Mouse (Mus musculus) left cerebral cortex, postnatal 14 days (tissue): ENCODE results near the gene Itih4. TPM values are rescaled to one million over a fixed set of nuclear protein-coding genes. Genes with fewer than 3 reads are reported as not detected.

Experiments used
- DNase-seq, 2 experiments: peaks; one replicate each; pipeline ENCODE4 v3.0.0; 2021 to 2022; ENCODE audit warnings: low spot score in 2 of 2, mixed read lengths in 1 of 2
- intact Hi-C: fragments of 180-260 bp; cut with DNase I; formaldehyde crosslinking; loops from one replicate; pipeline ENCODE4 v1.15.1; 2025
- long read RNA-seq, 2 experiments: library from polyadenylated mRNA; stranded (forward); transcript quantifications; one replicate each; pipeline ENCODE4 v2.0.0; 2021
- total RNA-seq, 2 experiments: library from RNA; stranded (reverse); gene quantifications; 2 replicates each; pipeline ENCODE4 v1.2.3; 2021

Gene Itih4
- not detected for total RNA-seq
- long read RNA-seq, experiment 1: 0 reads
- long read RNA-seq, experiment 2: 0 reads

DNA sequence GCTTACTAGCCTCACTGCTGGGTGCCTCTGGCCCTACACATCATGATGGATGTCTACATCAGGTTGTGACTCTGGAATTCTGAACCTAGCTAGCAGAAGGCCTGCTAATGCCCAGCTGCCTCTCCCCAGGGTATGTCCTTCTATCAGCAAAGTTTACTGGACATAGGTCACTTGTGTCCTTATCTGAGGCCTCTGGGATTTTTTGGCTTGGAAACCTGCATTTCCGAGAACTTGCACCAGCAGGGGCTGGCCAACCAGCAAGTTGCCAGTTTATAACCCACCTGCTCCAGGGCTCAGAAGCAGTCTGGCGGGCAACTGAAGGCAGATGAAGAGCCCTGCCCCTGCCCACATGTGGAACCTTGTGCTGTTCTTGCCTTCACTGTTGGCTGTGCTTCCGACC is at the start of gene Itih4:
Gene Itih4, plus strand, starts transcription at position 273 of the 400 bp plus-strand sequence.
- DNase-seq: no peak
- intact Hi-C loops: no loop called here

DNA sequence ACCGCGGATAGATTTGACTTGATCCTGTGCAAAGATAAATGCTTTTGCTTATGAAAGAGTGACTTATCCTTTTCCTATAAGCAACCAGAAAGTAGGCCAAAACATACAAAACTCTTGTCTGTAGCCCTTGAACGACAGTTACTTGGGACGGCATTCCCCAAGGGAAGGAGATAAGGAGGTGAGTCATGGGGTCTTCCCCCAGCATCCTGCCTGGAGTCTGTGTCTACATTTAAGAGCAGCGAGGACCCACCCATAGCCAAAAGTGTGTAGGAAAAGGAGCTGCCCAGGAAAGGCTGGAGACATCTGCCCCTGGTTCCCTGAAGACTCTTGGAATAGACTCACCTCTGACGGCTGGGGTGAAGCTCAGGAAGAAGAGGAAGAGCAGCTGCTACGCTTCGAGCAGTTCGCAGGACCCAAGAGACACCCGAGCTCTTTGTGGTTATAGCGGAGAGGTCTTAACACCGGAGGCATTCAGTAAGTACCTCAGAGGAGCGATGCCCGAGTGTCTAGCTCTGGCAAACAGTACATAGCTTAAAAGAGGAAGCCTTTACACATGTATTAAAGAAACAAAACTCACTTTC is 48.8 kb upstream of the Itih4 start:
- DNase-seq: no peak
- intact Hi-C loops: no loop called here

DNA sequence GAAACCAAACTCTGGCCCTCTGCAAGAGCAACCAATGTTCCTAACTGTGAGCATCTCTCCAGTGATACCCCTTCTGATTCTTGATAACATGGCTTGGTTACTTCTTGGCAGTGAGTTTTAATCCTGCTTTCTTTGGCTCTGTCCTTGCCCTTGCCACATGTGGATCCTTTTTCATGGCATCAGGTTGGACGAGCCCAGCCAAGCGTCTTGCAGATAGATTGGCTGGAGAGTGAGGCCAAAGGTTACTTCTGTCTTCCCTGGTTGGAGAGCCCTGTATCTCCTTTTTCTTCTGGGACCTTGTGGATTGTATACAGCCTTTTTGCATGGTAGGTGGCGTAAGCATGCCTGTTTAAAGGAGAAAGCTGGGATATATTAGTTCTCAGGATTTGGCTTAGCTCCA is 42.6 kb upstream of the Itih4 start:
- intact Hi-C loops: no loop called here
- DNase-seq: no peak

DNA sequence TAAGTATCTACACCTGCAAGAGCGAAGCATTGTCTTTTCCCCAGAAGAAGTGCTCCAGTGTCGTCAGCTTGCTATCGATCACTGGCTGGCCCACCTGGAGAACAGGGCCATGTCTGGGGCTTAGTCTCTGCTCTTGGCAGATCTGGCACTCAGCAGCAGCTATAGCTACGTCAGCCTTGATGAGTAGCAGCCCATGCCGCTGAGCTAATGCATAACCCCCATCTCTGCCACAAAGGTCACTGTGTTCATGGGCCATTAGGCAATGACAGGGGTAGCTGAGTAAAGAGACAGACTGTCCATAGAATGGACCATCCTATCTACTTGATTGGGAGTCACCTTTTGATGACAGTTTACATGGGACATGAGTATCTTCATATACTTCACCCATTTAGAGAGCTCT is 35.8 kb upstream of the Itih4 start:
- no peak for DNase-seq
- intact Hi-C loops: no loop called here

DNA sequence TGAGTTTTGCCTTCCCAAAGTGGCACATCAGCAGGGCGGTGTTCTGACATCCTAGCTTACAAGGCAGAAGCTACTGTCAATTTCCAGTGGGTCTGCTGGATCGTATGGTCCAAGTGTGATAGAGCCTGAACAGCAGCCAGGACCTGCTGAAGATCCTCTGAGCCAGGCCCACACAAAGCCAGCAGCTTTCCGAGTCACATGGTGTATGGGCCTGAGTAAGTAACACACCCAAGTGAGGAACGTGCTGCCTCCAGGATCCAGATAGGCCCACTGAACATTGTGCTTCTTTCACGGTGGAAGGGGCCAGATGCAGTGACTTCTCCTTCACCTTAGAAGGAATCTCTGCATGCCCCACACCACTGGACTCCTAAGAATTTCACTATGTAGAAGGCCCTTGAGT is 34.0 kb upstream of the Itih4 start:
- DNase-seq: no peak
- intact Hi-C loops: no loop called here

DNA sequence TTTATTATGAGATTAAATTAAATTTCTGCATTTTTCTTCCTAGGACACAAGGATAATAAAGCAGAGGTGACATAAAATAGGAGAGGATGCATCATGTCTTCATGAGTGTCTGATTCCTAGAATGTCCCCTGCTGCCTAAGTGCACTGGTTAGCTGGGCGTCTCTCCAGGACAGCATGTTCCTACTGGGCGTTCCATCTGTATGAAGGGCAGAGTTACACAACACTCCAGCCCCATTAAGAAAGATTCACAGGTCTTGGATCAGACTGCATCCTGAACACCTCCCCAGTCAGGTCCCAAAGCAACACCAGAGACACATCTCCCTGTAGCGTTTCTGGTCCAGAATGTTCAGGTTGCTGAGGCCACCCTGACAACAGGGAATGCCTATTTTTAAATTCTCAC is 31.0 kb upstream of the Itih4 start:
- no peak for DNase-seq
- intact Hi-C loops: no loop called here

DNA sequence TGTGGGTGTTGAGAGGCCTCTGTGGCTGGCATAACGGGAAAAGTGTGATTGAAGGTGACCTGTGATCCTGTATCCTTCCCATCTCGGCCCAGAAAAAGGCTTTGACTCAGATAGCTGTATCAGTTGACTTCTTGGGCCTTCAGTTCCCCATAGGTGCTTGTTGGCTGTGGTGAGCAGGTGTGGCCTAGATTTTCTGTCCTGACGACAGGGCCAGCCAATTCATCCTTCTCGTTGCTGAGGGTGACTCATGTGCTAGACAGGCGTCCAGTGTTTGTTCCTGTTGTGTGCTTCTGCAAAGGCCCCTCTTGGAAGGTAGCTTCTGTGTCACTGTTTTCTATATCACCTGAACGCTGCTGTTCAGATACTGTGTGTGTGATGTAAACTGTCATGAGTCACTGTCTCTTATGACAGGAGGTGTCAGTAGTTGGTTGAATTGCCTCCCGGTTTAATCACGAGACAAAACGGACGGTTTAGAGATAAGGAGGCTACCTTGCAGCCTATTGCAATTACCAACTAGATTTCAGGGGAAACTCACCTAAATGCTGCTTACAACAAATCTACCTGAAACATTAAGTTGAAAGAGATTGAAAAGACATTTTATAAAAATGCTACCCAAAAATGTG is 29.3 kb upstream of the Itih4 start:
- no peak for DNase-seq
- intact Hi-C loops: no loop called here

DNA sequence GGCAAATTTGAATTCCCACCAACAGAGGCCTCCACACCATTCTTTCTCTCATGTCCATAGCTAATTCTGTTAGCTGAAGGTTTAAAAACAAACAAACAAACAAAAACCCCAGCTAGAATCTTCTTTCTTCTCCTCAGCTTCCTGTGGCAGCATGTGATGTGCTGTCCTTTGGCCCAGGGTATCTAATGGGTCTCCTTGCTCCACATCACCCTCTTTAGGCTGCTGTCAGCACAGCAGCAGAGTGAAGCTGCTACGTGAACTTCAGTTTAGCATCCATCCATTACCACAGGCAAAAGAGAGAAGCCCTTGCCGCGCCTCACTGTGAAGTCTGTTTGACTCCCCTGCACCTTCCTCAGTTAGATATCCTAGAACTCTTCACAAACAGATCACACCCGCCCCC is 28.3 kb upstream of the Itih4 start:
- intact Hi-C loops: no loop called here
- DNase-seq: no peak

DNA sequence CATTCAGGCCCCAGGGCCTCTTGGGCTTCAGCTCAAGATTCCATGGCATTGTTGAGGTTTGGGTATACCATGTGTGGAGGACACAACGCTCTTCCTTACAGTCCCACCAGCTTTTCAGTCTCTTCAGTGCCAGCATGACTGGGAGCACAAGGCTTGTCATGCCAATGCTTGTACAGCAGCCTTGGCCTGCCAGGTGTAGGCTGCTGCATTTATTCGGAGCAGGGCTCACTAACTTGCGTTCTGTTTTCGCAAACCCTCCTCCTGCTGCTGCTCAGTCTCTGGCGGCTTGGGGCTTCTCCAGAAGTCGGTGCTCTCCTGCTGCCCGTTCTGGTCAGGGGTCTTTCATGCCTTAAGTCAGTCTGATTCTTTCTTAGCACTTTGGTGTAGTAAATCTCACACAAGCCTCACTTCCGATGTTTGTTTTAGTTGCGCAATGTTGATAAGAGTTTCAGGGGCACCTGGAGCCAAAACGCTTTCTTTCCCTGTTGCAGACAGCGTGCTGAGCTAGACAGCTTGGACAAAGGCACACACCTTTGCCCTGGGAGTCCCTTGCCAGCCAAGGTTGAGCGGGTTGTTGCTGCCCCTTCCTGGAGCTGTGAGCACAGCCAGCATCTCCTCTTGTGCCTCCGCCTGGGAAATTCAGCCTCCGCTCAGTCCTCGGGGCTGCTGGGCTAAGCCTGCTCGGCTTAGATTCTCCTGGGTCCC is 24.7 kb upstream of the Itih4 start:
- intact Hi-C loops: no loop called here
- DNase-seq: no peak

DNA sequence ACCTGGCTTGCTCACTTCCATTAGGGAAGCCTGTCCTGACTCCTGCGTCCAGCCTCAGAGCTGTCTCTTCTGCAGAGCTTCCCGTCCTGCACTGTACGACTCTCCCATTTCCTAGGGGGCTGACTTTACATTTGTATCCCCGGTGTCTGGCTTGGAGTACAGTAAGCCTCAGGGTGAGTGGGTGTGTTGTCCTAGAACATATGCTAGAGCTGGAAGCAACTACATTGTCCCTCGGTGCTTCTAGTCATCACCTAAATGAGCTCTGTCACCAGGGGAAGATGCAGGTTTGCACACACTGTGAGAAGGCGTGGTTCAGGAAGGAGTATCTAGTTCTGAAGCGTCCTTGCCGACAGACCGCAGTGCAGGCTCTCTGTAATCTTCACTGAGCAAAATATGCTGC is 23.9 kb upstream of the Itih4 start:
- intact Hi-C loops: no loop called here
- DNase-seq: no peak

DNA sequence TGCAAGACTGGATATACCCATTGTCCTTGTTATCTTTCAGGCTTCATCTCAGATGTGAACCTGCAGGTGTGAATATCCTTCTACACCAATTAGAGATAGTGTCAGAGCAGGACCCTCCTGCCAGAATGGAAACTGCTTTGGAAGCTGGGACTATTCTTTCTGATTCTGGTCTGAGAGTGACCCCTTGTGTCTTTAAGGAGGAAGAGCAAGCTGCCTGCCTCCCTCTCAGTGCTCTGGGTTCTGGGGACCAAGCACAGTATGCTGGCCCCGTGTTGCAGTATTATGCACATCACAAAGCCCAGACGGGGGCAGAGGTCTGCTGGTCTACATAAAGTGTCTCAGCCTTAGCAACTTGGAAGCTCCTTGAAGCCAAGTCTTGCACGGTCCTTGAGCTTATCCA is 21.0 kb upstream of the Itih4 start:
- intact Hi-C loops: loop anchor here (5.0 kb wide), 3 partner anchors 38 to 273 kb away; partner anchors contain the start of genes Itih1 and Tmem110
- DNase-seq: no peak

DNA sequence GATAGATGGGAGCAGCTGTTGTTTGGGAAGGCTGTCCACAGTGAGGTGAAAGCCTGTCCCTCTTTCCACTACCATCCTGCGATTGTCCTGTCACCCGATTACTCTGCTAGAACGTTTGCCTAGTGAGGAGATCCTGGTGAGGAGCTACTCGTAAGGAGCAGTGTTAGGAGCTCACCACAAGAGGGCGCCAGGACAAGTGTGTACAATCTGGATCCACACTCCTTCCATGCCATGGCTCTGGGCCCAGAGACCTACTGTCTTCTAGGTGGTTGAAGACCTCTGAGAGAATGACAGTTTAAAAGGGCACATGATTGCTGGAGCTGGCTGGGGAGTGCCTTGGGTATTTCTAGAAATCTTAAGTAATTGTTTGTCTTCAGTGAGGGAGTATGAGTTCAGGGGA is 19.2 kb upstream of the Itih4 start:
- peak; percentile 79 to 84 for DNase-seq
- intact Hi-C loops: loop anchor here (5.0 kb wide), 3 partner anchors 40 to 275 kb away; partner anchors contain the start of genes Itih1 and Tmem110

DNA sequence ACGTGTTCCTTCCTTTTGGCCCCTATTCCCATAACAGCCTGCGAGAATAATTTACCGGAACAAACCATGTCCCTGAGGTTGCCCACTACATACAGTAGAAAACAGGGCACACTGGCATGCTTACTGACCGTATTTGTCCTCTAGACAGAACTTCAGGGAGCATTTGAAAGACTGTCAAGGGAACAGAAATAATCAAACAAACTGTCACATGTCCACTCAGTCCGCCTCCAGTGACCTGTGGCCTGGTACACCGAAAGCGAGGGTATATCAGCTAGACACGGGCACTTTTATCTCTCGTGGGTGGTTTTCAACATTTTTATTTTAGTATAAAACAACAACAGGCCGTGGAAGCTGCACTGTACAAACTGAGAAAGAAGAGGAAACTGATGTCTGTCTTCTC is 17.4 kb upstream of the Itih4 start:
- intact Hi-C loops: loop anchor here (5.0 kb wide), 3 partner anchors 42 to 277 kb away; partner anchors contain the start of genes Itih1 and Tmem110

DNA sequence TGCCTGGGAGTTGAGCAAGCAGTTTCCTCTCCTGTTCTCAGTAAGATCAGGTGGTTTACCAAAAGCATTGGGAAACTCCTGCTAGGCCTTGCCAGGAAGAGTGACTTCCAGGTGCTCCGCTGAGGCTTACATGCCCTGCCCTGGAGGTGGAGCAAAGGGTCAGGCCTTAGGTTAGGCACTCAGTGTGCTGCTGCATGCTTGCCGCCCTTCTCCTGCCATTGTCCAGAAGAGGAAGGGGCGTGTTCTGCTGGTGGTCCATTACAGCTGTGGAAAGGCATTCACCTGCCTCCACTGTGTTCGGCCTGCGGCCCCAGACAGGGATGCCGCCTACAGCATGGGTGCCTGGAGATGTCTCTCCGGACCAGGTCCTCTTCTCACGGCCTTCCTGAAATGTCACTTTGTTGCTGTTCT is 16.9 kb upstream of the Itih4 start:
- intact Hi-C loops: loop anchor here (5.0 kb wide), 3 partner anchors 42 to 277 kb away; partner anchors contain the start of genes Itih1 and Tmem110
- DNase-seq: no peak

More for the DNA sequence above, 17.4 kb upstream of the Itih4 start:
- DNase-seq: no peak

DNA sequence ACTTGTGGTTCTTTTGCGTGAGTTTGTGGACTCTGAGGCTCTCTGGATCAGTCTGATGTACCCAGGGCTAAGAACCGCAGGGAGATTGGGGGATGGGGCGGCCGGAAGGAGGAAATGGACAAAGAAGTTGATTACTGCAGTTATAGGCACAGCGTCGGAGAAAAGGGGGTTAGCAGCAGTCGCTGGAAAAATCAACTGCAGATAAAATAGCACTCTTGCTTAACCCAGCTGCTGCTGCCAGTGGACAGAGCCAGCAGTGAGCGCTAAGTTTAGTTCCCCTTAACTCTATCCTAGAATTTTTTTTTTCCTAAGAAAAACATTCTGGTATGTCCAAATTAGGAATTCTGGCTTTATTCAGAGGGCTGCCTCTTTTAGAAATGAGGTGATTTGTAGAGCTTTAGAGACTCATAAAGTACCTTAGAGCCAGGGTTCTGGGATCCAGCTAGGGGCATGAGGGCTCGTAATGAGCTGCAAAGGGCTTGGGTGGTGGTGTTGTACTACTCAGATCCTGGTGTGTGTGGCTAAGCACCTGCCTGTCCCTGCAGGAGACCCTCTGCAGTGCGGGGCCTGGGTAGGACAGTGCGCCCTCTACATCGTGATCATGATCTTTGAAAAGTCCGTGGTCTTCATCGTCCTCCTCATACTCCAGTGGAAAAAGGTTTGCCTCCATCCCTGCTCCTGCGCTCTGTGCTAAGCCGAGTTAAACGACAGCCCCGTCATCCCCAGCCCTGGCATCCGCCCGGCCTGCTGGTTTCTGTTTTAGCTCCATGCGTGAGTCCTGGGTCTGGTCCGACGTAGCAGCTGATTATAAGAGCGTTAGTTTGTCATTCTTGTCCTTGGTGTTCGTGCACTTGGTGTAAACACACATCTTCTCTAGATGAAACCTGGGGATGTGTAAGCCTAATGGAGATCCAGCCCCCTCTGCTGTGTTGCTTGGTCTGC is 15.8 kb upstream of the Itih4 start:
- intact Hi-C loops: no loop called here
- DNase-seq: peak in 1 of 2 experiments; percentile 58

DNA sequence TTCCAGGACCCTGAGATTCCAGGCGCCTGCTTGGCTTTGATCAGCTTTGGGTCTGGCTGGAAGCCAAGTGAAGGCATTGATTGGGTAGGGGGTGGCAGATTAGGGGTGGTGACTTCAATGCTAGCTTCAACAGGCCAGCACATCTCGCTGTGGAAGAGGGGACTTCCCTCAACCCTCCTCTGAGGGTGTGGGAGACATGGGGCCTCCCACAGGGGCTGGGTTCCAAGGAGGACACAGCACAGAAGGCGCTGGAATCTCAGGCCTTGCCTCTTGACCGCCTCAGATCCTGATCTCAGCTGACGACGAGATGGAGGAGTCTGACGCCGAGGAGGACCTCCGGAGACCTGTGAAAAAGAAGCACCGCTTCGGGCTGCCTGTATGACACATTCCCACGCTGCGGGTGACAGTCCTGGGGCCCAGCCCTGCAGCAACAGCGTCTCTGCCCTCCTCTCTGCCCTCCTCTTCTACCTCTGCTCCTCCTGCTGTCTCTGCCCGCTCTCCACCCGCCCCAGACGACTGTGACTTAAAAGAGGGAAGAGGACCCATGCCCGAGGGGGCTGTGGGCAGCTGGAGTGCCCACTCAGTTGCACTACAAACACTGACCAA is 12.1 kb upstream of the Itih4 start:
- intact Hi-C loops: no loop called here
- DNase-seq: no peak

DNA sequence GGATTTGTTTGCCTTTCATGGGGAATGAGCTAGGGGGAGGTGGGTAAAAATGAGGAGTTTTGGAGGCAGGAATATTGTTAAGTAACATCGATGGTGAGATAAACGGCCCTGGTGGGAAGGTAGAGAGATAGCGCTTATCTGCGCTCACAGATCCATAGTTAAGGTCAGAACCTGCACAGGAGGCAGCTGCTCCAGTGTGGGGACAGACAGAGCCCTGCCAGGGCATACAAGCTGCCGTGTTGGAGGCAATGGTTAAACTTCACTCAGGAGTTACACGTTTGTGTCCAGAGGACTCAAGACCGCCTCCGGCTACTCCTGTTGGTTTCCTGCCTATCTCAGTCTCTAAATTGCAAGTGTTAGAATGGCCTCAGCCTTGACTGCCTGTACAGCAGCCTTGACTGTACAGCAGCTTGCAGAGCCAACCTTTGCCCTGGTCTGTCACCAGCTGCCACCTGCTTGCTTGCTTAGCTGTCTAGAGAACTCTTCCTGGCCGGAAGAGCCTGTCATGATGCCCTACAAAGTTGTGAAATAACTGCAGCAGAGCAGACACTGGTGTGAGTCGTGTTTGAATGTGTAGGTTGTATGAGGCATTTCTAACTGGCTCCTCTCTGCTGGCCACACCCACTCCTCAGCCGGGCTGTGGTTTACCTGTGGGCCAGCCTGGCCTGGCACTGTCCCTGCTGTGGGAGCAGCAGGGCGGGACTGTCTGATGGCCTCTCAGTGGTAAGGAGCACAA is 11.0 kb upstream of the Itih4 start:
- intact Hi-C loops: no loop called here
- DNase-seq: no peak

DNA sequence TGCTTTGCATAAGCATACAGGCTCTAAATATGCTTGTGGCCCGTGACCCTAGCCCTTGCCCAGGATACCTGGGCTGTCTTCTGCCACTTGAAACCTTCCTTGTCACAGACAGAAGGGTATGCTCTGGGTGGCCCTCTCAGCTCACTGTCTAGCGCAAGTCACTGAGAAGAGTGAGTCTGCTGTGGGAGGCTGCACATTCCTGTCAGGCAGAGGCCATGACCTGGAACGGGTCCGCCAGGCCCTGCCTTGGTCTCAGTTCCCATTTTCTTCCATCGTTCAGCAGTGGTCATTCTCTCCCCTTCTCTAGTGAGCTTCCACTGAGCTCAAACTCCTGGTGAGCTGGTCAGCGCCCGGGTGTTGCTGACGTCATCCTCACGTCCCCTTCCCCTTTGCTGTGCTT is 10.3 kb upstream of the Itih4 start:
- intact Hi-C loops: no loop called here
- no peak for DNase-seq

DNA sequence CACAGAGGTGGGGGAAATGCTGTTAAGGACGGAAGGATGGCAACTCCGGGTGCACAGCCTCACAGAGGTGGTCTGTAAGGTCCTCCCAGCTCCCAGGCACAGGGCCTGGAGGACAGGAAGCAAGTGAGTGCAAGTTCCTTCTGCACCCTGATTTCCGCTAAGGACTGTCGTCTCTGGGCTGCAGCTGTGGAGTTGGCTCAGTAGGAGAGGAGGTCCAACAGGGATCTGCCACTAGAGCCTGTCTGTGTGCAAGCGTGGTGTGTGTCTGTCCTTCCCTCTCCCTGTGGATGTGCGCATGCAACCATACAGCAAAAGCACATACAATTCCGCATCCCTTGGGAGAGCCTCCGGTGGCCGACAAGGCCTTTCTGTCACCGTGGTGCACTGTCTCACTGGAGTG is 9.8 kb upstream of the Itih4 start:
- intact Hi-C loops: no loop called here
- no peak for DNase-seq
